Mouse (Mus musculus) embryonic facial prominence, embryonic 11.5 days (tissue): ENCODE results near the gene Tbx6. TPM values are rescaled to one million over a fixed set of nuclear protein-coding genes. Genes with fewer than 3 reads are reported as not detected.
"Not testable (repeated sequence)": the region's sequence is repeated elsewhere in the genome, so short reads cannot be mapped to it uniquely, and the experiment has no call there.

Source experiments
- ATAC-seq: fragments of 200-750 bp; cut with Nextera tagmentation; replicated peaks from 2 replicates; pipeline ENCODE4 v1.8.0; 2017; ENCODE audit warnings: low read depth; ENCODE audit not compliant: insufficient number of reproducible peaks, low FRiP score, low TSS enrichment
- DNase-seq: peaks from one replicate; pipeline ENCODE4 v3.0.0-alpha.2; 2015; ENCODE audit warnings: low spot score
- H3K27ac ChIP-seq: fragments of 300-500 bp; sonication (generic); replicated peaks from 2 replicates; pipeline ENCODE4 v1.5.1; 2014; ENCODE audit warnings: mild to moderate bottlenecking, low read depth, low read length, control low read depth
- H3K27me3 ChIP-seq: fragments of 300-500 bp; sonication (generic); 2 replicates; pipeline ENCODE4 v1.6.1; 2014; ENCODE audit warnings: mild to moderate bottlenecking, low read length, moderate library complexity, mixed read lengths; ENCODE audit not compliant: control insufficient read depth, insufficient read depth
- H3K36me3 ChIP-seq: fragments of 300-500 bp; sonication (generic); replicated peaks from 2 replicates; pipeline ENCODE4 v1.6.1; 2014; ENCODE audit warnings: low read depth, mild to moderate bottlenecking, low read length, moderate library complexity, mixed read lengths; ENCODE audit not compliant: control insufficient read depth, insufficient read depth
- H3K4me1 ChIP-seq: fragments of 300-500 bp; sonication (generic); 2 replicates; pipeline ENCODE4 v1.6.1; 2014; ENCODE audit warnings: low read length, mixed read lengths; ENCODE audit not compliant: control insufficient read depth, insufficient read depth
- H3K4me2 ChIP-seq: fragments of 300-500 bp; sonication (generic); 2 replicates; pipeline ENCODE4 v1.6.1; 2014; ENCODE audit warnings: low read depth, mild to moderate bottlenecking, control low read depth, low read length, moderate library complexity
- H3K4me3 ChIP-seq: fragments of 300-500 bp; sonication (generic); 2 replicates; pipeline ENCODE4 v1.5.1; 2014; ENCODE audit warnings: low read depth, low read length, control low read depth
- H3K9ac ChIP-seq: fragments of 300-500 bp; sonication (generic); replicated peaks from 2 replicates; pipeline ENCODE4 v1.6.1; 2014; ENCODE audit warnings: mild to moderate bottlenecking, control low read depth, low read length
- H3K9me3 ChIP-seq: fragments of 300-500 bp; sonication (generic); replicated peaks from 2 replicates; pipeline ENCODE4 v1.6.1; 2016; ENCODE audit warnings: mild to moderate bottlenecking, low read length, inconsistent platforms, mixed read lengths; ENCODE audit not compliant: control insufficient read depth
- WGBS: fragments of 180-500 bp; shearing (Covaris S2); extraction: QIAGEN DNeasy Blood & Tissue Kit; methylation state at CpG from one replicate; pipeline ENCODE4 v1.1.7; 2014; 5-methylcytosine and 5-hydroxymethylcytosine counted together
- polyA plus RNA-seq: library from polyadenylated mRNA; unstranded; fragments of >200 nt; fragmentation: Nextera tagmentation; extraction: Ambion mirVana; gene quantifications from 2 replicates; pipeline ENCODE4 v1.2.1, GENCODE M21; 2014

Tbx6 gene
- polyA plus RNA-seq, 1 experiment from 2014 or later = 0.27 TPM

GRCm38 (mm10) chr7:126773351-126773750 is 7.9 kb upstream of the Tbx6 start:
- no peak for ATAC-seq
- peaks cover 4% of the 10 kb centered on the region for H3K4me1 ChIP-seq
- no peak overlapping the region for H3K4me3 ChIP-seq
- no peaks in the 10 kb centered on the region for H3K27me3 ChIP-seq
- H3K27ac ChIP-seq = no peak overlapping the region
- H3K4me2 ChIP-seq = no peak overlapping the region
- H3K9me3 ChIP-seq = no peaks in the 10 kb centered on the region
- no peak overlapping the region for H3K9ac ChIP-seq
- DNase-seq = no peak
- 0 out of 2 replicates have a peak, but pooled peaks cover 3% of the 10 kb centered on the region for H3K36me3 ChIP-seq
- 85% methylated on average over 2 of the region's 2 CpGs for WGBS

DNA sequence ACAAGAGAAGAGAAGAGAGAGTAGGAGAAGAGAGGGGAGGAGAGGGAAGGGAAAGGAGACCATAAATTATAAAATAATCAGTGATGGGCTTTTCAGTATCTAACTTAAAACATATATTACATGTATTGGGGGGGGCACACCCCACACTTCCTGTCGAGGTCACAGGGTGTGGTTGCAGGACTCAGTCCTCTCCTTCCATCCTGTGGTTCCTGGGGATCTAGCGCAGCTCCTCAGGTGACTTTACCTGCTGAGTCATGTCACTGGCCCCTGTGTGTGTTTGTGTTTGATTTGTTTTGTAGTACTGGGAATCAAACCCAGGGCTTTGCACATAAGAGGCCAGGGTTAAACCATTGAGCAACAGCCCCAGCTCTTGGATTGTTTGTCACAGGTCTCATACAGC is 6.8 kb upstream of the Tbx6 start:
- Histone ChIP-seq H3K27me3 (no peaks in the 10 kb centered on the region), H3K27ac (no peak overlapping the region), H3K4me3 (no peak overlapping the region), H3K9me3 (no peaks in the 10 kb centered on the region), H3K9ac (no peak overlapping the region), H3K4me2 (no peak overlapping the region), H3K4me1 (peaks cover 4% of the 10 kb centered on the region), H3K36me3 (0 out of 2 replicates have a peak, but pooled peaks cover 3% of the 10 kb centered on the region)
- ATAC-seq (no peak), DNase-seq (no peak)
- 76% methylated on average over 2 of the region's 2 CpGs for WGBS

DNA sequence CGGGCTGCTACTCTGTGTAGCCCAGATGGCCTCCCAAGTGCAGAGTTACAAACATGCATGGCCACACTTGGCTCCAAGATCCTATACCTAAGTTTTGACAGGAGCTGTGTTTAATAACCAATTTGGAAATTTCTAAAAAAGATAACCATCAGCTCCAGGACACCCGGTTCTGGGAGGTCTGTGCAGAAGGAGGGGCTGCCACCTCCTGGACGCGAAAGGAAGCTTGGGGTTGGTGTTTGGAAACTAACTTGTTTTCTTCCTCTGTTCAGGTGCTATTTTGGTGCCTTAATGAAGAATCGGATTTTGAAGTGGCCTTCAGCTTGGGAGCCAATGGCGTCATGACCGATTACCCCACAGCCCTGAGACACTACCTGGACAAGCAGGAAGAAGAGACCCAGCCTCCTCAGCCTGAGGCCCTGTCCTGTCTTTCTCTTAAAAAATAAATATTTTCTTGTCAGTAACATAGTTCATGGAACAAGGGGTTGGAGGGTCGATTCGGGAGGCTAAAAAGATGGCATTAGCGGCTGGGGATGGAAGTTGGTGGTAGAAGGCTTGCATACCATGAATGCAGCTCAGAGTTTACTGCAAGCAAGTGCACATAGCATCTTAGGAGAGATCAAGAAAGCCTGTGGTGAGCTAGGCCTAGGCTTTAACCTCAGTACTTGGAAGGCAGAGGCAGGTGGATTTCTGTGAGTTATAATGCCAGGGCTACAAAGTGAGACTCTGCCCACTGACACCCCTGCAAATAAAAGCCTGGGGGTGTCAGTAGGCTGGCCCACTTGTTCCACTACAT is 5.9 kb upstream of the Tbx6 start:
- WGBS = 82% methylated on average over 10 of the region's 10 CpGs
- DNase-seq = no peak
- H3K36me3 ChIP-seq = 0 out of 2 replicates have a peak, but pooled peaks cover 3% of the 10 kb centered on the region
- no peak for ATAC-seq
- H3K27ac ChIP-seq = no peak overlapping the region
- H3K4me1 ChIP-seq = peaks cover 4% of the 10 kb centered on the region
- H3K9me3 ChIP-seq = no peaks in the 10 kb centered on the region
- no peaks in the 10 kb centered on the region for H3K27me3 ChIP-seq
- H3K4me2 ChIP-seq = no peak overlapping the region
- no peak overlapping the region for H3K4me3 ChIP-seq
- H3K9ac ChIP-seq = no peak overlapping the region

GRCm38 (mm10) chr7:126775978-126776234 is 5.4 kb upstream of the Tbx6 start:
- Histone ChIP-seq H3K27ac (peak overlapping the region; percentile 78; the same call in 1 of the 2 replicates), H3K4me2 (peak overlapping the region; percentile 90; the same call in 1 of the 2 replicates), H3K9ac (no peak overlapping the region), H3K4me1 (peaks cover 4% of the 10 kb centered on the region), H3K4me3 (no peak overlapping the region), H3K27me3 (no peaks in the 10 kb centered on the region), H3K9me3 (no peaks in the 10 kb centered on the region), H3K36me3 (0 out of 2 replicates have a peak, but pooled peaks cover 3% of the 10 kb centered on the region)
- DNase-seq (no peak), ATAC-seq (no peak)
- WGBS = 62% methylated on average over 3 of the region's 3 CpGs

DNA sequence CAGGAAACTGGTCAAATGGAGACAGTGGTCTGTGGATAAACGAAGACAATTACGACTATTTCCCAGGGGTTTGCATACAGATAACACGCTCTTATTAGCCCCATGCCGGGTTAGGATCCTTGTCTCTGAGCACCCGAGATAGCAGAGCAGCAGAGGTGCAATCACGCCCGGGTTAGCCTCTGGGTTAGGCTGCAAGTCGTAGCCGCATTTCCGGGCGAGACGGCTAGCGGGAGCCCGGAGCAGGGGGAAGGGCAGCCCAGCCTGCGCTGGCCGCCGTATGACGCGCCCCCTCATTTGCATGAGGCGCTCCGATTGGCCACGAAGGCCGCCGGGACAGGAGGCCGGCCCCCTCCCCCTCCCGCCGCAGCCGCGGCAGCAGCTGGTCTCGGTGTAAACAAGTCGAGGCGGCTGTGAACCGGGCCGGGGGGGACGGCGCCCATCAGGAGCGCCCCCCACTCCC is 4.7 kb upstream of the Tbx6 start, which contains the start of gene Ypel3:
Ypel3 (plus strand) TSS at position 358 of the 460 bp plus-strand sequence.
- WGBS = under 1% methylated on average over 35 of the region's 37 CpGs
- Histone ChIP-seq H3K4me3 (peak within 1 kb of the TSS; percentile 67), H3K36me3 (no peaks in the 10 kb centered on the region), H3K4me2 (peak within 1 kb of the TSS; percentile 90), H3K27me3 (no peaks in the 10 kb centered on the region), H3K4me1 (peaks cover 7% of the 10 kb centered on the region), H3K9me3 (no peaks in the 10 kb centered on the region), H3K9ac (peak within 1 kb of the TSS; percentile 75), H3K27ac (peak within 1 kb of the TSS; percentile 78)
- peak; percentile 76 for ATAC-seq
- DNase-seq = peak; percentile 94

- H3K4me2 ChIP-seq = peak overlapping the region; percentile 90
- ATAC-seq = no peak
- H3K27ac ChIP-seq = no peak overlapping the region
- WGBS = 44% methylated on average over 10 of the region's 10 CpGs
- H3K36me3 ChIP-seq = no peaks in the 10 kb centered on the region
- peaks cover 7% of the 10 kb centered on the region for H3K4me1 ChIP-seq
- no peaks in the 10 kb centered on the region for H3K9me3 ChIP-seq
- H3K4me3 ChIP-seq = peak overlapping the region; percentile 67
- H3K27me3 ChIP-seq = no peaks in the 10 kb centered on the region
- peak overlapping the region; percentile 75 for H3K9ac ChIP-seq
- DNase-seq = no peak
Observed at GRCm38 (mm10) chr7:126777476-126777875, 3.8 kb upstream of the Tbx6 start.

DNA sequence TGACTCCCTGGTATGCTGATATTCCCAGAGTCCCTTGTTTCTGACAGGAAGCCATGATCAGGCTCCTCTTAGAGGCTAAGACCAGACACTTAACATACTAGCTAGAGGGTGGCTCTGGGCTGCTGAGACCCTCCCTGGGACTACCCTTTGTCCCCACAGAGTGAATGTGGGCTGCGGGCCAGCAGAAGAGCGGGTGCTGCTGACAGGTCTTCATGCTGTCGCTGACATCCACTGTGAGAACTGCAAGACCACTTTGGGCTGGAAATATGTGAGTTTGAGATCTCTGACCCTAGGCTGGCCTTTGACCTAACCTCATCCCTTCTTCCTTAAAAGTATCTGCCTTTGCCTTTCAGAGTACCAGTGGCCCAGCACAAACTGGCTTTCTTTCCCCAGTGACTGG is 3.1 kb upstream of the Tbx6 start:
- Histone ChIP-seq H3K36me3 (no peaks in the 10 kb centered on the region), H3K27ac (no peak overlapping the region), H3K9ac (no peak overlapping the region), H3K27me3 (no peaks in the 10 kb centered on the region), H3K4me1 (peaks cover 7% of the 10 kb centered on the region), H3K4me2 (no peak overlapping the region; the same call in 1 of the 2 replicates), H3K9me3 (no peaks in the 10 kb centered on the region), H3K4me3 (no peak overlapping the region)
- DNase-seq = no peak
- 69% methylated on average over 3 of the region's 3 CpGs for WGBS
- no peak for ATAC-seq

GRCm38 (mm10) chr7:126779101-126779500 is 2.2 kb upstream of the Tbx6 start:
- H3K27me3 ChIP-seq, H3K36me3 ChIP-seq, H3K9ac ChIP-seq, ATAC-seq, H3K4me2 ChIP-seq, H3K4me3 ChIP-seq, DNase-seq, H3K4me1 ChIP-seq, H3K27ac ChIP-seq, H3K9me3 ChIP-seq: not testable (repeated sequence)
- 88% methylated on average over 7 of the region's 7 CpGs for WGBS
